Mouse (Mus musculus): ENCODE measurements around the gene Pp2d1.

GRCm38 (mm10) chr17:53542536-53542935 lies 3.3 kb upstream of the Pp2d1 start:
- TF ChIP-seq POLR2A (IDR thresholded peaks at IDR 0.05; ENCODE audit: borderline replicate concordance, low read depth, low read length) (no peak), CTCF (IDR thresholded peaks at IDR 0.05; ENCODE audit: low read depth, low read length) (no peak)
